Mouse (Mus musculus) embryonic fibroblast, embryonic 13.5 days (primary cell): ENCODE measurements at regions not wholly inside any gene's neighbourhood (a gene's known extent, or its start where the extent isn't known, plus 50 kb on each side); places are given as distances from the start of the nearest gene placed in this dataset.

Source experiments
- H3K27ac ChIP-seq: 2 replicates; pipeline ENCODE4 v1.5.1; 2012; ENCODE audit warnings: low read length, control low read depth, inconsistent platforms; ENCODE audit not compliant: insufficient read depth
- H3K4me1 ChIP-seq: 2 replicates; pipeline ENCODE4 v1.6.1; 2011; ENCODE audit warnings: low read length; ENCODE audit not compliant: control insufficient read depth, insufficient read depth
- H3K4me3 ChIP-seq: 2 replicates; pipeline ENCODE4 v1.5.1; 2011; ENCODE audit warnings: mild to moderate bottlenecking, control low read depth, low read length; ENCODE audit not compliant: insufficient read depth
- CTCF ChIP-seq: IDR thresholded peaks from 2 replicates; pipeline ENCODE4 v1.5.1; 2011; ENCODE audit warnings: mild to moderate bottlenecking, control low read depth, low read length, moderate library complexity, borderline replicate concordance; ENCODE audit not compliant: insufficient read depth
- POLR2A ChIP-seq: IDR thresholded peaks from 2 replicates; pipeline ENCODE4 v1.6.1; 2011; ENCODE audit warnings: low read depth, mild to moderate bottlenecking, control low read depth, low read length, moderate library complexity

GRCm38 (mm10) chr13:84360536-84360935 lies 138.4 kb downstream of the Tmem161b start:
- TF ChIP-seq CTCF: no peak
- no peak for TF ChIP-seq POLR2A
- H3K4me1 ChIP-seq: no peaks in the 10 kb centered on the region
- H3K4me3 ChIP-seq: no peak overlapping the region
- H3K27ac ChIP-seq: no peak overlapping the region

GRCm38 (mm10) chr13:84364069-84364468 lies 142.0 kb downstream of the Tmem161b start:
- Histone ChIP-seq H3K4me1 (no peaks in the 10 kb centered on the region), H3K27ac (no peak overlapping the region), H3K4me3 (no peak overlapping the region)
- no peak for TF ChIP-seq POLR2A
- TF ChIP-seq CTCF: no peak

- Histone ChIP-seq H3K4me3 (no peak overlapping the region), H3K27ac (no peak overlapping the region), H3K4me1 (no peaks in the 10 kb centered on the region)
- no peak for TF ChIP-seq CTCF
- no peak for TF ChIP-seq POLR2A
Measured at GRCm38 (mm10) chr13:84365503-84365902, 143.4 kb downstream of the Tmem161b start.

DNA sequence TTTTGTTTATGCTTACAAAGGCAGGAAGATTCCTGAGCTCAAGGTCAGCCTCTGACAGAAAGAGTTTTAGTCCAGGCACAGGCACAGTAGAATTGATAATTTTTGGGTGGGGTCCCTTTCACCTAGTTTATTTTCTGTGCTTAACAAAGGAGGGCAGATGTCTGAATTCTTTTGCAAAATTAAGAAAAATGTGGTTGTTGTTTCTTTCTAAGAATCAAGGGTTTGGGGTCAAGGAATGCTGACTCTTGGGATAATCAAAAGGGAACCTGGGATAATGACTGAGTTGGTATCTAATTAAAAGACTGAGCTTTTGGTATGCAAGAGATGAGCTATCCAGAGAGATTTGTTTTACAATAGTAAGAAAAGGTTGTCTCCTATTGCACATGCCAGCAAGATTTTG lies 143.9 kb downstream of the Tmem161b start:
- no peak overlapping the region for H3K4me3 ChIP-seq
- H3K27ac ChIP-seq: no peak overlapping the region
- no peaks in the 10 kb centered on the region for H3K4me1 ChIP-seq
- no peak for TF ChIP-seq CTCF
- no peak for TF ChIP-seq POLR2A

- no peak for TF ChIP-seq CTCF
- TF ChIP-seq POLR2A: no peak
- no peak overlapping the region for H3K4me3 ChIP-seq
- H3K27ac ChIP-seq: no peak overlapping the region
- no peaks in the 10 kb centered on the region for H3K4me1 ChIP-seq
Measured at GRCm38 (mm10) chr13:84366839-84367238, 144.7 kb downstream of the Tmem161b start.

GRCm38 (mm10) chr13:84368225-84368624 lies 146.1 kb downstream of the Tmem161b start:
- TF ChIP-seq POLR2A (no peak), CTCF (no peak)
- no peak overlapping the region for H3K4me3 ChIP-seq
- H3K4me1 ChIP-seq: no peaks in the 10 kb centered on the region
- no peak overlapping the region for H3K27ac ChIP-seq

- Histone ChIP-seq H3K27ac (no peak overlapping the region), H3K4me3 (no peak overlapping the region), H3K4me1 (no peaks in the 10 kb centered on the region)
- TF ChIP-seq CTCF (no peak), POLR2A (no peak)
Measured at GRCm38 (mm10) chr13:84374711-84375257, 152.7 kb downstream of the Tmem161b start.

DNA sequence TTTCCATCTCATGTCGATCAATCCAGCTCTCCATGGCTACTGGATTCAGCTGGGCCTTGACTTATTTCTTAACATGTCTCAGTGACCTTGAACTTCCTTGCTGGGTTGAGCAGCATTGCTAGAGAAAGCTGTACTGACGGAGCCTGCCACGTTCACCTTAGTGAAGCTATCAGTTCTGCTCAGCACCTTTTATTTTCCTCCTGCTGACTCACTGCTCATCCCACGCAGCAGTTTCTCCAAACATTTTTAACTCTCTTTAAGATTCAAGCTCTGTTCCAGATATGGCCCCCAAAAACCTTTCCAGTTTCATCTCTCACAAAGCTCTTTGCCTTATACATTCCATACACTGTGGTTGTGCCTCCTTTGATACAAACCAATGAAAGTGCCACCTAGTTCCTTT lies 153.8 kb downstream of the Tmem161b start:
- TF ChIP-seq CTCF: no peak
- no peak for TF ChIP-seq POLR2A
- no peak overlapping the region for H3K27ac ChIP-seq
- no peak overlapping the region for H3K4me3 ChIP-seq

GRCm38 (mm10) chr13:84378553-84379332 lies 156.6 kb downstream of the Tmem161b start:
- H3K4me3 ChIP-seq: no peak overlapping the region
- no peak overlapping the region for H3K27ac ChIP-seq
- no peaks in the 10 kb centered on the region for H3K4me1 ChIP-seq
- TF ChIP-seq CTCF: no peak
- no peak for TF ChIP-seq POLR2A

More for the DNA sequence above, 153.8 kb downstream of the Tmem161b start:
- no peaks in the 10 kb centered on the region for H3K4me1 ChIP-seq

- no peak for TF ChIP-seq POLR2A
- no peak for TF ChIP-seq CTCF
- Histone ChIP-seq H3K4me1 (no peaks in the 10 kb centered on the region), H3K4me3 (no peak overlapping the region), H3K27ac (no peak overlapping the region)
Measured at GRCm38 (mm10) chr13:84391554-84391953, 169.5 kb downstream of the Tmem161b start.
